Mouse (Mus musculus): Measurements from ENCODE around the gene Tceal3.
"Not testable (repeated sequence)": the region's sequence is repeated elsewhere in the genome, so short reads cannot be mapped to it uniquely, and the experiment has no call there.

Gene Tceal3

DNA sequence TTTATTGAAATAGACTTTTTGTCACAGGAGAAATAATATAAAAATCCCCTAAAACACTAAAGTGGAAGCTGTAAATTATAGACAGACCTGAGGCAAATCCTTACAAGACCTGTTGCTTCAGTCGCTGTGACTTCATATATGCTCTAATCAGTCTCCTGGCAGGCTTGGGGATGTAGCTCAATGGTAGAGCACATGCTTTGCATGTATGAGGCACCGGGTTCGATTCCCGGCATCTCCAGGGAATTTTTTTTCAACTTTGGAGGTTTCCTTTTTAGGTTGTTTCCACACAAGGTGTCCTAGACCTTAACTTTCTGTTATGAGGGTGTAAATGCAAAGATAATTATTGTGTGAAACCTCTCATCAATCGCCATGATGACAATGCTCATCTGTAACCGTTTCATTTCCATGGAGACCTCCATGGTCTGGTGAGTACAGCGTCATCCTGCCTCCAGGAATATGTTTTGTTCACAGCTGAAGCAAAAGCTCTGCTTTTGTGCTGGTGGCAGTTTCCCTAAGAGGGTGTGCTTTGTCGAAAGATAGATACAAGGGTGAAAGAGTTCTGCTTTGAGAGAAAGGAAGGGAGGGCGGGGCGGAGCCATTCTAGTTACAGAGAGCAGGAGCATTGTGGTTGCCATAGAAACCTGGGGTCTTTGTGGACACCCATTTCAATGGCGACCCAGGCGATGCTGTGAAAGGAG lies at the start of gene Tceal3:
TSS of gene Tceal3 (plus strand) at position 644 of the 698 bp plus-strand sequence.
- in situ Hi-C loops (cut with MboI, MseI): no loop called here

DNA sequence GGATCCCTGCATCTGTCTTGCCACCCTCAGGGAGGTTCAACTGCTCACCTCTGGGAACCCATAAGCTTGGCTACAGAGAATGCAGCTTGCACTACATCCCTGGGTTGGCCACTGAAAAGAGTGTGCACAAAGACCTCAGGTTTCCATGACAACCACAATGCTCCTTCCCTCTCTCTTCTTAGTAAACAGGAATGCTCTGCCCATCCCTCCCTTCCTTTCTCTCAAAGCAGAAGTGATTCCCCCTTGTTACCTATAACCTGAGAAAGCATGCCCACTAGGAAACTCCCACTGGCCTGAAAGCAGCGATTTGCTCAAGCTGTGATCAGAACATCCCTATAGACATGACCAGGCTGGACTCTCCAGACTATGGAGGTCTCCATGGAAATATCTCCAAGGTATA lies 46.7 kb upstream of the Tceal3 start, which contains the start of gene Kir3dl2:
TSS of gene Kir3dl2 (minus strand) at position 101 of the 400 bp plus-strand sequence.
- in situ Hi-C loops (cut with MboI, MseI): not testable (repeated sequence)

GRCm38 (mm10) chrX:136569094-136569493 lies 21.5 kb upstream of the Tceal3 start:
- in situ Hi-C loops (cut with MboI, MseI): not testable (repeated sequence)

GRCm38 (mm10) chrX:136584617-136585016 lies 6.0 kb upstream of the Tceal3 start:
- in situ Hi-C loops (cut with MboI, MseI): no loop called here

DNA sequence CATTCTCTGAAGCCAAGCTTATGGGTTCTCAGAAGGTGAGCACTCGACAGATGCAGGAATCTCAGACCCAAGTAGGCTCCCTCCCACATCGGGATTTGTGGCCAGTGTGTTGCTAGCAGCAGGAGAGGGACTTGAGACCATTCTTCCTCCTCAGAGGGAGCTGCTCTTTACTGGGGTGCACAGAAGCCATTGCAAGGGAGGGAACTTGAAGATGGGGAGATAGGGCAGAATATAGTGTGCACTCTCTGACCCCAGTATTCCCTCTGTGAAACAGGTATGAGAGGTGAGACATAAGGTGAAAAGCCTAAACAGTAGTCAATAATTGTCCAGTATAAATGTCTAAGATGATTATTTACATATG lies 235 bp downstream of the Tceal3 start:
- in situ Hi-C loops (cut with MboI, MseI): no loop called here

DNA sequence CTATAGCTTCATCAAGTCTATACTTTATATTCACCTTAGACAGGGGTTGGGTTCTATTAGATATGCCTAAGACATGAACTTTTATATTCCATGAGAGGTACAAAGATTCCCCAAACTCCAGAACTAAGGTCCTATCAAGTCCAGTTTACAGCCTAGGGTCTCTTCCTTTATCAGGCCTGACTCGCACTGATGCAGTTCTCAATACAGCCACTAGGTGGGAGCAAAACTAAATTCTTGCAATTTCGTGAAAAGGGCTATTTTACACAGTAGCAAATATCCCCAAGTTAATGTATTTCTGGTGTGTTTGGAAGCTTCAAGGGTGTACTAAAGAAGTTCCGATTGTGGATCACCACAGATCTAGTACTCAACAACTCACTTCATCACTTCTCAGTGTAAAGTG lies 8.8 kb downstream of the Tceal3 start:
- in situ Hi-C loops (cut with MboI, MseI): no loop called here

- in situ Hi-C loops (cut with MboI, MseI): loop anchor here (25.0 kb wide), 1 partner anchor 530 kb away; no protein-coding TSS in a partner anchor
Observed at GRCm38 (mm10) chrX:136606951-136607350, 16.3 kb downstream of the Tceal3 start.

GRCm38 (mm10) chrX:136607395-136607794 lies 16.8 kb downstream of the Tceal3 start:
- in situ Hi-C loops (cut with MboI, MseI): loop anchor here (25.0 kb wide), 1 partner anchor 530 kb away; no protein-coding TSS in a partner anchor

DNA sequence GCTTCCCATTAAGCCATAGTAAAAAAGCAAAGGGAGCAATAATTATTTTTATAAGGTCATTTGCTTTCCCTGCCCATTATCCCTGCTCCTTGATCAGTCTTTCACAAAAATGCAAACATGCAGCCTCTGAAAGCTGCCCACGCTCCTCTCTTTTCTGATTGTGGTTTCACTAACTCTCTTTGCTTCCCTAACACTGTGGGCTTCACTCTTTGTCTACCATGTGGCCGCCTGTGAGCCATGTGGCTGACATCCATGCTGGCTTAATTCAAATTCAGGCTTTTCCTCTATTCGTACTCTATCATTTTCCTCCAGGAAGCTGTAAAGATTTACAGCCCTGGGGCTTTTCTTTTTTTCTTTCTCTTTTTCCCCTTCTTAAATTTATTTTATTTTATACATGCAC lies 20.7 kb downstream of the Tceal3 start:
- in situ Hi-C loops (cut with MboI, MseI): loop anchor here (25.0 kb wide), 1 partner anchor 526 kb away; no protein-coding TSS in a partner anchor

DNA sequence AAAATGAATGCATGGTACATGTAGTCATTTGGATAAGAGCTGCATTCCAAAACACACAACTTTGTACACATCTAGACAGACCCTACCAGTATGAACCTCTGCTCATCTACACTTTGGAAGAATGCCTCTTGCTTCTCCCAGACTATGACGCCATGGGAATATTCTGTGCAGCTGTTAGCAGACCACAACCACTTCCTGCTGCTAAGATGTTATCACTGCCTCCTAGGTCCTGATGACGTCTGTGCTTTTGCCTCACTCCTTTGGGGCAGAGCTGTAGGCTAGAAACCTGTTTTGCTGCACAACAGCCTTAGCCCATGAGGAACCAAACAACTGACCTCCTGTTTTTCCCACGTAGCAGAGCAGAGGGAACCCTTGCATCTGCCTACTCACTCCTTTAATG lies 25.2 kb downstream of the Tceal3 start:
- in situ Hi-C loops (cut with MboI, MseI): loop anchor here (25.0 kb wide), 1 partner anchor 521 kb away; no protein-coding TSS in a partner anchor

- in situ Hi-C loops (cut with MboI, MseI): loop anchor here (25.0 kb wide), 1 partner anchor 512 kb away; no protein-coding TSS in a partner anchor
Observed at GRCm38 (mm10) chrX:136624905-136625569, 34.4 kb downstream of the Tceal3 start.

- in situ Hi-C loops (cut with MboI, MseI): no loop called here
Observed at GRCm38 (mm10) chrX:136625959-136626358, 35.3 kb downstream of the Tceal3 start.

DNA sequence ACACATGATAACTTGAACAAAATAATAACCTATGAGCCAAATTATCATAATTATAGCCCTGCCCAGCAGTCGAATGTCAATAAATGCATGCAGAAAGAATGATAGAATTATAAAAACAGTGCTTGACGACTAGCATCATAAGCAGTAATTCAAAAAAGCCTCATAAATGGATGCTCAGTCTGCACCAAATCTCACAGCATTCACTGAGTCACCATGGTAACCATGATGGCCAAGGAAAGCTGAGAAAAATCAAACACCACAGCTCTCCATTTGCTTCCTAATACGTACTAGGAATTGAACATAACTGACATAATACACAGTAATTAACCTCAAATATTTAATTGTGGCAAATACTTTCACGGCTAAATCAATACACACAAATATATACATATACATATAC lies 44.5 kb downstream of the Tceal3 start:
- in situ Hi-C loops (cut with MboI, MseI): no loop called here

DNA sequence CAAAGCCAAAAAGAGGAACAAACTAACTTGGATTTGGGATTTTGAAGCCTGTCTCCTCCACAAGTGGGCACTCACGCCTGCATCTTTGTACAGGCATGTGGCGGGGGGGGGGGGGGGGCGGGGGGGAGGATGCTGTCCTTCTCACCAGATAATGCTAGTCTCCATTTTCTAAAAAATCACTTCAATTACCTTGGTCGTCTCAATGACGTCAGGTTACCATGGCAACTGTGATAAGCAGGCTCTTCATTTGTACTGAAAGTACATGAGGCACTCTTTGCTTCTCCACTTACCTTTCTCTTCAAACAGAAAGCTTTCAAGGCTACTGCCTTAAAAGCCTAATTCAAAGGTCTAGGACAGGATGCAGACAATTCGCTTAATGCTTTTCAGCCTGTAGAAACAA lies 49.1 kb downstream of the Tceal3 start:
- in situ Hi-C loops (cut with MboI, MseI): no loop called here

DNA sequence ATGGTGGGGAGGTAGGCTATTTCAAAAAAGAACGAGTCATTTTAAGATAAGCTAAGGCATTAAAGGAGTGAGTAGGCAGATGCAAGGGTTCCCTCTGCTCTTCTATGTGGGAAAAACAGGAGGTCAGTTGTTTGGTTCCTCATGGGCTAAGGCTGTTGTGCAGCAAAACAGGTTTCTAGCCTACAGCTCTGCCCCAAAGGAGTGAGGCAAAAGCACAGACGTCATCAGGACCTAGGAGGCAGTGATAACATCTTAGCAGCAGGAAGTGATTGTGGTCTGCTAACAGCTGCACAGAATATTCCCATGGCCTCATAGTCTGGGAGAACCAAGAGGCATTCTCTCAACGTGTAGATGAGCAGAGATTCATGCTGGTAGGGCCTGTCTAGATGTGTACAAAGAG lies 55.2 kb downstream of the Tceal3 start:
- in situ Hi-C loops (cut with MboI, MseI): not testable (repeated sequence)

GRCm38 (mm10) chrX:136666281-136666706 lies 75.7 kb downstream of the Tceal3 start:
- in situ Hi-C loops (cut with MboI, MseI): no loop called here

DNA sequence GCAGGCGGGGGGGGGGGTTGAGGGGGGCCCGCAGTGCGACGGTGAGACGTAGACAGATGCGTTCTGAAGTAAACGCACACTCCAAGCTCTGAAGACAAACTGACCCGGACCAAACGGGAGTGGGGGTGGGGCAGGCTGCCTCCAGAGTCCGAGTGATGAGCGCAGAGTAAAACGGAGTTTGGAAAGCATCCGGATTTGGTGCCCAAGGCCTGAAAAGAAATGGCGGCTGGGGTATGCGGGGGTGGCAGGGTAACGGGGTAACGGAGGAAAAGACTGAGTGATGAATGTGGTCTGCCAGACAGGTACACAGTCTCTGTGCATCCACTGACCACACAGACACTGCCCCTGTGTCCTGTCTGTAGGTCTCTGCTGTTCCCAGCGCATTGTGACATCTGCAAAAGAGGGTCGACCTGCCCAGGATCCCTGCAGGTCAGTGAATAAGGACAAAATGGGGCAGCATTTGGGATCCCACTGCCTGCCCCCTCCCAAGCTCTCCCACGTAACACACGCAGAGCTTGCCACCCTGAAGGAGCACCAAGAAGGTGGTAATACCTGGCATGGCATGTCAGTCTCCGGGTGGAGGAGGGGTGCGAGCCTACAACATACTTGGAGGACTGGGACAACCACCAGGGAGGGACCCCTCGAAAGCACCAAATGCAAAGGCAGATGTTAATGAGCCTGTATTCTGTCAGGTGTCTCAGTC lies 76.3 kb downstream of the Tceal3 start:
- in situ Hi-C loops (cut with MboI, MseI): not testable (repeated sequence)

DNA sequence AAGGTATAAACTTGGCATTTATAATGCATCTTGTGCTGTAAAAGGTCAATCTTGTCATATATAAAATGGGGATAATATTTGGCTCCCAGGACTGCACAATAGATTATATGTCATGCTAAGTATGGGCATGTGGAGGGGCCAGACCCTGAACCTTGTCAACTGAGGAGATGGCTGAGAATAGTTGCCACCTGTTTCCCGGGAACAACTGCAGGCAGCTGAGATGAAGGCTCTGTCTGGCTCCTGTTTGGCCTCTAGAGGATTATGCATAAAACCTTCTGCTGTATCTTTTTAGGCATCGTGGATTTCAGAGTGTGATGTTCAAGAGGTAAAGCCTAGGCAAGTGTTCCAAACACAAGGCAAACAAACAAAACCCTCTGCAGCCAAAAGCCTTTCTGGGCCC lies 78.2 kb downstream of the Tceal3 start:
- in situ Hi-C loops (cut with MboI, MseI): no loop called here

GRCm38 (mm10) chrX:136680989-136681388 lies 90.3 kb downstream of the Tceal3 start:
- in situ Hi-C loops (cut with MboI, MseI): no loop called here

- in situ Hi-C loops (cut with MboI, MseI): not testable (repeated sequence)
Observed at GRCm38 (mm10) chrX:136691606-136692293, 101.1 kb downstream of the Tceal3 start.

DNA sequence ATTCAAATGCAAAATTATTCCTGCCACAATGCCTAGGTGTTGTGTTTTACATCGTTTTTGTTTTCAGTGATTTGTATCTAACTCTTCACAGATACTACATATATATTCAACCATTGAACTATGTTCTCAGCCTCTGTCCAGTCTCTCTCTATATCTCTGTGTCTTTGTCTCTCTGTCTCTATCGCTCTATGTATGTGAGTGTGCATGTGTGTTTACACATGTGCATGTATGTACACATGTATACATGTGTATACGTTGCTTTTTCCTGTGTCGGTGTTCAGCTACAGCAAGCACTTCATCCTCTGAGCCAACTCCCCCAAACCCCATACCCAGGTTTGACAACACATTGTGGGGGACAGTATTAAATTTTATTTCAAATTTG lies 101.6 kb downstream of the Tceal3 start:
- in situ Hi-C loops (cut with MboI, MseI): no loop called here

DNA sequence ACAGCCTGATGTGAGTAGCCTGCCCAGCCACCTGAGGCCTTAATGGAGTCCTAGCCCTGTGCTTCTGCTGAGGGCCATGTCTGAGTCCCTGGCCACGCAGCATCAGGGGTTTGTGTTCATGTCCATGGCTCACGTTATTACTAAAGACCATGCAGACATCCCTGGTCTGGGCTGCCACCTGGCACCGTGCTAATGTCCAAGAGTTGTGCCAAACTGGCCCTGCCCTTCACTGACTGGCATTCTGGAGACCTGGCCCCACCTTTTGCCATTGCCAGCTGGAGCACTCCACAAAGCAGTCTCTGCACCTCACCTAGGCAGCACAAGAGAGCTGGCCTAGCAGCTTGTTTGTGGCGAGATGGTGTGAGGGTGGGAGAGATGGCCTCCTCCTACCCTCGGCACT lies 102.6 kb downstream of the Tceal3 start:
- in situ Hi-C loops (cut with MboI, MseI): no loop called here
